Mouse (Mus musculus): Measurements from ENCODE around the gene Urm1.
"Not testable (repeated sequence)": the region's sequence is repeated elsewhere in the genome, so short reads cannot be mapped to it uniquely, and the experiment has no call there.

Gene Urm1

DNA sequence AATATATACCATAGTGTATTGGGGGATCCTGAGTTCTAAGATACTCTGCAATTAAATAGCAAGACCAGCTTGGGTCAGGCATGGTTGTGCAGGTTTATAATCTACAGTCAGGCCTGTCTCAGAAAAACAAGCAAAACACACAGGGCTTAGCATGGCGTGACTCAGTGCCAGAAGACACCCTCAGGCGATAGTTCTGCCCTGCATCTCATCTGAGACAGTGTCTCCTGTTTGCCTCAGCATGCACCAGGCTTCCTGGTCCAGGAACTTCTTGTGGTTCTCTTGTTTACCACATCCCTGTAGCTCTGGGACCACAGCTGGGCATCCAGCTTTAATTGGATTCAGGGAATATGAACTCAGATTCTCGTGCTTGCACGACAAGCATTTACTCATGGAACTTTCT is 45.2 kb downstream of the Urm1 start:
- in situ Hi-C loops (cut with MseI, MboI): no loop called here

- in situ Hi-C loops (cut with MseI, MboI): no loop called here
Observed at GRCm38 (mm10) chr2:29868949-29869645, 49.2 kb downstream of the Urm1 start, which contains the start of gene Cercam. Gene Cercam, plus strand, starts transcription at chr2:29869164.

DNA sequence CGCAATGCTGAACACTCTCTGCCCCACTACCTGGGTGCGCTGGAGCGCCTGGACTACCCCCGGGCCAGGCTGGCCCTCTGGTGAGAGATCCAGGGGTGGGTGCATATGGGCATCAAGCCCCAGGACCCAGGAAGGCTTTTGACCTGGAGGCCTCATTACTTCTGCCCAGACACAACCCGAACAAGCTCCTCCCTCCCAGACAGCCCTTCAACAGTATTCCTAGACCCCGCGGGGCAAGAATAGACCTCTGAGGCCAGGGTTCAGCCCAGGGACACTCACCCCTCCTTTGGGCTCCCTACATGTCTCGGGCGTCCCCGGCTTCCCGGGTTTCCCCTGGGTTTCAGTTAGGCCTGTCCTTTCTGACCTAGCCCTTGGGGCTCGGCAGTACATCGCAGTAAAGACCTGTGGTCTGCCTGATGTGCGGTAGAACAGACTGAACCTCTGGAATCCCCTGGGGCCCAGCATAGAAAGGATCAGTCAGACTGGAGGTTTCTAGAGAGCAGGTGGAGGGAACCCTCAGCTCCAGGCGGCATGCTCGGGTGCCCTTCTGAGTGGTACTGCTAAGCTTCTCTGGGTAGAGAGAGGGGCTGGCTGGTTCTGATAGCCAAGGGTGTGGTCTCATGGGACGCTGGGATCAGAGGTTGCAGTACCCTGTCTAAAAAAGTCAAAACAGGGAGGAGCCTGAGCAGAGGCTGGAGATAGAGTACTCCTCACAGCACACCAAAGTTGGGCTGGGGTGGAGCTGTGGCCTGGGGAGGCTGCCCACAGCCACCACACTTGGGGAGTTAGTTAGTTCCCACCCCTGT is 50.0 kb downstream of the Urm1 start:
- in situ Hi-C loops (cut with MseI, MboI): no loop called here

DNA sequence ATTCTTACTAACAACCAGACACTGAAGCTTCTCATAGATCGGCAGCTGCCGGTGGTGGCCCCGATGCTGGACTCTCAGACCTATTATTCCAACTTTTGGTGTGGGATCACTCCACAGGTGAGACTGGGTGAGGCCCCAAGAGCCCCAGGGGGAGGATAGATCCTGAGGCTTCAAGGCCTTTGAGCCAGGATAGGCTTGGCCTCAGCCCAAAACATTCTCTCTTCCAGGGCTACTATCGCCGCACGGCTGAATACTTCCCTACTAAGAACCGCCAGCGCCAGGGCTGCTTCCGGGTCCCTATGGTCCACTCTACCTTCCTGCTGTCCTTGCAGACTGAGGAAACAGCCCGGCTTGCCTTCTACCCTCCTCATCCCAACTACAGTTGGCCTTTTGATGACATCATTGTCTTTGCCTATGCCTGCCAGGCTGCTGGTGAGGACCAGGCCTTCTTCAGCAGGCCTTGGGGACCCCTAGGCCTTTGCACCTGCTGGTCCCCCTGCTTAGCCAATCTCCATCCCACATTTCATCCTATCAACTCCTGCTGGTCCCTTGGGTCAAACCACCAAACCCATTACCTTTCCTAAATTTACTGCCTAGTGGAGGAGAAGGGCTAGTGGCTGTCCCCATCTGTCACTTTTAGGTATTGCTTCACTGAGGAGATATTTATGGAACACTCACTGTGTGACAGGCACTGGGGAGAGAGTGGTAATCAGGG is 52.9 kb downstream of the Urm1 start:
- in situ Hi-C loops (cut with MseI, MboI): no loop called here

- in situ Hi-C loops (cut with MseI, MboI): no loop called here
Observed at GRCm38 (mm10) chr2:29873801-29874200, 53.9 kb downstream of the Urm1 start.

GRCm38 (mm10) chr2:29878061-29878460 is 58.2 kb downstream of the Urm1 start:
- in situ Hi-C loops (cut with MseI, MboI): no loop called here

GRCm38 (mm10) chr2:29879191-29879590 is 59.3 kb downstream of the Urm1 start:
- in situ Hi-C loops (cut with MseI, MboI): no loop called here

DNA sequence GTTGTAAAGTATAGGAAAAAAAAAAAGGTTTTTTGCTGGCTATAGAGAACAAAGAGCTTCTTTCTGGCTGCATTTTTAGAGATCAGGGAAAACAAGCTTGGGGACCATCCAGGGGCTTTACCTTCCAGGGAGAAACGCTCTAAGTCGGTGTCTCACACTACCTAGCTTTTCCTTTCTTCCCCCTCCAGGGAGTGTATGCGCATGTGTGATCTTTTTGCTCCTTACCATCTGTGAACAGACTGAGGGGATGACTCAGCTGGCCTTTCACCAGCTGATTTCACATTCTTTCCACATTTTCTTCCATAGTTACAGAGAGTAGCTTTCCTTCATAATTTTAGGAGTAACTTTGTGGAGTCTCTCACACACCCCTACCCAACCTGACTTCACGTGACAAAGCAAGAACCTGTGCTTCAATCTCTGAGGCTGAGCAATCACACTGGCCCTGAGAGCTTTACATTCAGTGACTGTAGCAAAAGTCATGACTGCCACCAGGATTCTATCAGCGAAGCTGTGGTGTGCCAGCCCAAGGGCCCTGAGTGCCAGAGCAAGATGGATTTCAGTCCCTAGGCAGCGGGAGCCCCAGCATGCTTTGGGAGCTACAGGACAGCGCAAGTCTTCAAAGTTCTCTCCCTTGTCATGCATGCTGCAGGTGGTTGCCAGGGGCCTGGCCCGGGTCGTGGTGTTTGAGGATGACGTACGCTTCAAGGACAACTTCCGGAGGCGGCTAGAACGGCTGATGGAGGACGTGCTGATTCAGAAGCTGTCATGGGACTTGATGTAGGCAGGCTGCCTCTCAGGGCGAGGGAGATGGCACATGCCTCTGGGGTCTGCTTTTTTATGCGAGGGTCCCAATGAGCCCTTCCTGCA is 60.3 kb downstream of the Urm1 start:
- in situ Hi-C loops (cut with MseI, MboI): no loop called here

GRCm38 (mm10) chr2:29886659-29887292 is 66.9 kb downstream of the Urm1 start:
- in situ Hi-C loops (cut with MseI, MboI): not testable (repeated sequence)

DNA sequence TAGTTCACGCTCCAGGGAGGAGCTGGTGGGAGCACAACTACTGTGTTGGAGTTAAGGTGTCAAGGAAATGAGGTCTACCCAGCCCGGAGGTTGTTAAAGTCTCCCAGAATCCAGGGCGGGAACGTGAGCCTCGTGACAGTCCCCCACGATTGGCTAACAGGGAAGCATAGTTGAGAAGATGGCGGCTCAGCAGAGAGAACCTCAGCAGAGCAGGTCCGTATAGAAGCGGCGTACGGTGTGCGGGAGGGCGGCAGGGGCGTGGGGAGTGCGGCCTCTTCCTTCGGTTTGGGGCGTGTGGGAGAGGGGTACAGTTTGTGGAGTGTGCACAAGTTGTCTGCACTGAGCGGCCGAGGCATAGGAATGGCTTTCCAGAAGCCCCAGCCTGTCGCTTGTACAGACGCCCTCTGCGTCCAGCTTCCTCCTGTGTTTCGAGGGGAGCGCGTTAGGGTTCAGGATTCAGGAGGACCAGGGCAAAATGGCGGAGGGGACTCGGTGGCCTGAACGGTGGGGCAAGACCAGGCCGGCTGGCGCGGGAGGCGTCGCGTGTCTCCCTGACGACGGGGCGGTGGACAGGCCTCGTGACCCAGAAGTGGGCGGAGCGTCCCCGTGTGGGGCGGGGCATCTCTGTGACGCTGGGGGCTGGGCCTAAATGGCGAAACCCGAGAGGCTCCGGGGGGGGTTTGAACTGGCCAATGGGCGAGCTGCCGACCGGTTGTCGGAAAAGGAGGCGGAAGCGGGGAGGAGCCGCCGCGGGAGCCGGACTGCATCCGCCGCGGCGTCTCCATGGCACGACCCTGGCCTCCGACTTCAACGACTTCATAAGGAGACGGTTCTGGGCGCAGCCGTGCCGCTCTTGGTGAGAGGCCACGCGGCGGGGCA is 69.4 kb downstream of the Urm1 start, which contains the start of gene Odf2:
Gene Odf2 (plus strand): TSS at position 156 of the 879 bp plus-strand sequence.
- in situ Hi-C loops (cut with MseI, MboI): no loop called here

- in situ Hi-C loops (cut with MseI, MboI): no loop called here
Observed at GRCm38 (mm10) chr2:29889991-29890833, 70.3 kb downstream of the Urm1 start.

GRCm38 (mm10) chr2:29891773-29892172 is 71.9 kb downstream of the Urm1 start:
- in situ Hi-C loops (cut with MseI, MboI): no loop called here
